In the genomic region with DNA sequence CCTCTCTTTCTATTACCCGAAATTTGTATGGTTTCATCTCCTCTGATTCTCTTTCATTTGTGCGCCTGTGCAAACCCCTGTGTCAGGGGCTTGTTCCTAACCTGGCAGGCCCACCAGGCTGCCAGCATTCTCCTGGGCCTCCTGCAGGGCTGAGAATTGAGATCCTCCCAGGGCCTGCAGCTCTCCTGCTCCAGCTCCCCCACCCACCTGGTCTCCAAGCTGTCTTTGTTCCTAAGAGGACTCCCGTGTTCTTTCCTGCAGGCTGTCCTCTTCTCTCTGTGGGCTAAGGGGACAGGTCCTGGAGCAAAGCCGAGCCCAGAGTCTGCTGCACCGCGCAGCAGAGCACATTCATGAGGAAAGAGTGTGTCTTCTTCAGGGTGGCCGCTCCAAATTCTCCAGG, we compare ENCODE assay signal across 18 mouse cellular contexts.
DNase-seq lines count a peak whose midpoint lies in the region; ATAC-seq lines count a peak whose summit lies in the region.
"Had no signal": no experiment of that assay in that cellular context is flagged by ENCODE, and none has a peak within 500 bp of the region (broad histone marks: within the 10 kb centered on the region; RNA-seq: fewer than 3 reads in every experiment).

No protein-coding gene starts in this region.

- 33% methylated on average over 7 of the region's 7 CpGs for WGBS in midbrain, embryonic 11.5 days
- 32% methylated on average over 7 of the region's 7 CpGs for whole genome bisulfite sequencing in midbrain, embryonic 15.5 days
- WGBS in limb, embryonic 10.5 days, result 43% methylated on average over 7 of the region's 7 CpGs
- 34% methylated on average over 7 of the region's 7 CpGs for WGBS in heart, embryonic 12.5 days

- H3K27ac ChIP-seq in midbrain, embryonic 11.5 days (ENCODE audit: low read depth, low read length), result no peak overlapping the region
- no peak overlapping the region for H3K27ac ChIP-seq in midbrain, embryonic 15.5 days
- H3K27ac ChIP-seq in limb, embryonic 10.5 days, result no peak overlapping the region
- H3K27ac ChIP-seq in heart, embryonic 12.5 days (ENCODE audit: poor library complexity, severe bottlenecking), result no peak overlapping the region
- H3K27ac ChIP-seq: forebrain, embryonic 15.5 days; heart, embryonic 10.5 days; intestine, embryonic 15.5 days; limb, embryonic 12.5 days had no signal

- H3K27me3 ChIP-seq in midbrain, embryonic 11.5 days (ENCODE audit: control insufficient read depth, insufficient read depth, low read length), result no peaks in the 10 kb centered on the region
- no peaks in the 10 kb centered on the region for H3K27me3 ChIP-seq in midbrain, embryonic 15.5 days (replicated peaks)
- no peaks in the 10 kb centered on the region for H3K27me3 ChIP-seq in limb, embryonic 10.5 days (ENCODE audit: low read depth, poor library complexity, severe bottlenecking)
- H3K27me3 ChIP-seq in heart, embryonic 12.5 days (replicated peaks), result peaks cover 9% of the 10 kb centered on the region; the same call in 1 of the 2 replicates
- H3K27me3 ChIP-seq: forebrain, embryonic 15.5 days; intestine, embryonic 15.5 days had no signal

- ATAC-seq in midbrain, embryonic 11.5 days (ENCODE audit: low FRiP score), result no peak
- no peak for ATAC-seq in midbrain, embryonic 15.5 days (replicated peaks)
- ATAC-seq in heart, embryonic 12.5 days (ENCODE audit: insufficient number of reproducible peaks, low FRiP score), result no peak
- ATAC-seq: activated CD4-positive, CD25-positive, alpha-beta regulatory T cell, adult 4 months; forebrain, embryonic 15.5 days; hindbrain, embryonic 16.5 days; intestine, embryonic 15.5 days; liver, postnatal 0 days had no signal

- no peak overlapping the region for H3K9ac ChIP-seq in midbrain, embryonic 11.5 days (ENCODE audit: low read length)
- no peak overlapping the region for H3K9ac ChIP-seq in midbrain, embryonic 15.5 days
- H3K9ac ChIP-seq in heart, embryonic 12.5 days, result no peak overlapping the region
- H3K9ac ChIP-seq: forebrain, embryonic 15.5 days; intestine, embryonic 15.5 days; limb, embryonic 12.5 days; liver, postnatal 0 days had no signal

- H3K4me3 ChIP-seq in midbrain, embryonic 11.5 days (ENCODE audit: low read depth, low read length), result no peak overlapping the region
- no peak overlapping the region for H3K4me3 ChIP-seq in midbrain, embryonic 15.5 days
- no peak overlapping the region for H3K4me3 ChIP-seq in limb, embryonic 10.5 days
- H3K4me3 ChIP-seq in heart, embryonic 12.5 days, result no peak overlapping the region
- H3K4me3 ChIP-seq: forebrain, embryonic 15.5 days; heart, embryonic 10.5 days; intestine, embryonic 15.5 days; limb, embryonic 12.5 days had no signal

- DNase-seq in midbrain, embryonic 11.5 days (ENCODE audit: low spot score, missing footprints), result peak; percentile 62
- DNase-seq in cerebellum, adult 11-12 months, result peak; percentile 59
- DNase-seq in cerebellum, adult 8-10 months, result peak; percentile 13
- DNase-seq in cerebellum, postnatal 36 days, result peak; percentile 15 to 26
- DNase-seq in limb, embryonic 10.5 days (ENCODE audit: low spot score), result no peak
- DNase-seq: adrenal gland, postnatal 14 days; kidney, adult 8-10 months; kidney, postnatal 14 days; liver, postnatal 0 days had no signal

- no peak overlapping the region for H3K4me2 ChIP-seq in midbrain, embryonic 11.5 days
- no peak overlapping the region for H3K4me2 ChIP-seq in midbrain, embryonic 15.5 days
- H3K4me2 ChIP-seq in heart, embryonic 12.5 days, result no peak overlapping the region
- H3K4me2 ChIP-seq: forebrain, embryonic 15.5 days; intestine, embryonic 15.5 days; limb, embryonic 12.5 days; liver, embryonic 11.5 days had no signal

- H3K4me1 ChIP-seq in midbrain, embryonic 11.5 days (ENCODE audit: control insufficient read depth, insufficient read depth, low read length), result peaks cover 14% of the 10 kb centered on the region
- H3K4me1 ChIP-seq in midbrain, embryonic 15.5 days, result peaks cover 24% of the 10 kb centered on the region
- peaks cover 10% of the 10 kb centered on the region for H3K4me1 ChIP-seq in limb, embryonic 10.5 days
- H3K4me1 ChIP-seq in heart, embryonic 12.5 days (replicated peaks), result no peaks in the 10 kb centered on the region
- H3K4me1 ChIP-seq: intestine, embryonic 15.5 days had no signal

- H3K9me3 ChIP-seq in midbrain, embryonic 11.5 days (ENCODE audit: control insufficient read depth, low read length), result no peaks in the 10 kb centered on the region
- H3K9me3 ChIP-seq in midbrain, embryonic 15.5 days, result no peaks in the 10 kb centered on the region
- no peaks in the 10 kb centered on the region for H3K9me3 ChIP-seq in limb, embryonic 10.5 days (replicated peaks)
- H3K9me3 ChIP-seq in heart, embryonic 12.5 days (replicated peaks), result no peaks in the 10 kb centered on the region
- H3K9me3 ChIP-seq: forebrain, embryonic 15.5 days; heart, embryonic 10.5 days; intestine, embryonic 15.5 days; limb, embryonic 12.5 days had no signal

- no peaks in the 10 kb centered on the region for H3K36me3 ChIP-seq in midbrain, embryonic 11.5 days (ENCODE audit: control insufficient read depth, insufficient read depth, low read length)
- H3K36me3 ChIP-seq in midbrain, embryonic 15.5 days (replicated peaks), result no peaks in the 10 kb centered on the region
- H3K36me3 ChIP-seq in limb, embryonic 10.5 days, result no peaks in the 10 kb centered on the region
- no peaks in the 10 kb centered on the region for H3K36me3 ChIP-seq in heart, embryonic 12.5 days
- H3K36me3 ChIP-seq: forebrain, embryonic 15.5 days; heart, embryonic 10.5 days; intestine, embryonic 15.5 days; limb, embryonic 12.5 days had no signal
